Mouse (Mus musculus) C2C12 (cell line): ENCODE measurements around the gene Sdhd. TPM values are rescaled to one million over a fixed set of nuclear protein-coding genes. Genes with fewer than 3 reads are reported as not detected.

Experiments used
- H3K27me3 ChIP-seq: one replicate; pipeline ENCODE4 v1.6.1; 2011; ENCODE audit not compliant: control insufficient read depth, insufficient read depth, insufficient read length
- H3K36me3 ChIP-seq: one replicate; pipeline ENCODE4 v1.6.1; 2011; ENCODE audit not compliant: control insufficient read depth, insufficient read depth
- H3K4me3 ChIP-seq: one replicate; pipeline ENCODE4 v1.5.1; 2011; ENCODE audit warnings: mild to moderate bottlenecking, control low read depth; ENCODE audit not compliant: poor library complexity, insufficient read depth, severe bottlenecking
- H3K79me2 ChIP-seq: one replicate; pipeline ENCODE4 v1.6.1; 2011; ENCODE audit not compliant: control insufficient read depth, insufficient read depth
- H3K79me3 ChIP-seq: one replicate; pipeline ENCODE4 v1.6.1; 2011; ENCODE audit warnings: low read depth, control low read depth
- H3ac ChIP-seq: one replicate; pipeline ENCODE3; 2011; ENCODE audit warnings: low read depth; ENCODE audit not compliant: control insufficient read depth, insufficient read length
- CEBPB ChIP-seq: IDR thresholded peaks from one replicate; pipeline ENCODE4 v1.6.1; 2011; ENCODE audit warnings: low read depth, mild to moderate bottlenecking, control low read depth, moderate library complexity
- CTCF ChIP-seq: IDR thresholded peaks from one replicate; pipeline ENCODE4 v1.5.1; 2011; ENCODE audit not compliant: control insufficient read depth, insufficient read depth, insufficient read length
- FOSL1 ChIP-seq: IDR thresholded peaks from one replicate; pipeline ENCODE4 v1.8.0; 2011; ENCODE audit warnings: mild to moderate bottlenecking, low read length; ENCODE audit not compliant: poor library complexity, insufficient read depth, severe bottlenecking
- MAX ChIP-seq: IDR thresholded peaks from one replicate; pipeline ENCODE4 v1.6.1; 2011; ENCODE audit warnings: mild to moderate bottlenecking, control low read depth
- MYOD1 ChIP-seq: IDR thresholded peaks from one replicate; pipeline ENCODE4 v1.6.1; 2011; ENCODE audit warnings: low read depth; ENCODE audit not compliant: control insufficient read depth, insufficient read length
- MYOG ChIP-seq: IDR thresholded peaks from one replicate; pipeline ENCODE4 v1.6.1; 2011; ENCODE audit not compliant: control insufficient read depth, insufficient read length; ENCODE audit errors: extremely low read depth
- USF1 ChIP-seq: IDR thresholded peaks from one replicate; pipeline ENCODE4 v1.6.1; 2011; ENCODE audit warnings: low read depth, mild to moderate bottlenecking, control low read depth, moderate library complexity
- polyA plus RNA-seq: library from polyadenylated mRNA; unstranded; fragments of >200 nt; fragmentation: generic; extraction: Trizol; gene quantifications from one replicate; pipeline ENCODE4 v1.2.1, GENCODE M21; 2012; ENCODE audit warnings: missing spikeins

Gene Sdhd
- polyA plus RNA-seq, 1 experiment = 244 TPM

DNA sequence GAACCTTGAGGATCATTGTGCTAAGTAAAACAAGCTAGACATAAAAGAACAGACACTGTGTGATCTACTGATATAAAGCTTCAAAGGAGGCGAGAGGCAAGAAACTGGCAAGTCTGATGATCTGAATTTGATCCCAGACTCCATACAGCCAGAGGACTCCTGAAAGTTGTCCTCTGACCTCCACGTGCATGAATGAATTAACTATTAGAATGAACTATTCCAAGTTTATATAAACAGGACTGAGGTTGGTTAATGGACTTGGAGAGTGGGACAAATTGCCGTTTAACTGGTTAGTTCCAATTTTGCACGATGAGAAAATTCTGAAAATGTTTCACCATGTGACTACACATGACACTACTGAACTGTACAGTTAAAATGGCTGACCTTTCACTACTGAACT, 54.7 kb downstream of the Sdhd start:
- Histone ChIP-seq H3K79me3 (no peaks in the 10 kb centered on the region), H3K79me2 (no peaks in the 10 kb centered on the region), H3K27me3 (no peaks in the 10 kb centered on the region), H3K4me3 (no peak overlapping the region), H3ac (no peak overlapping the region), H3K36me3 (no peaks in the 10 kb centered on the region)
- TF ChIP-seq MYOG (no peak), MAX (no peak), MYOD1 (no peak), CEBPB (no peak), USF1 (no peak), FOSL1 (no peak), CTCF (no peak)

DNA sequence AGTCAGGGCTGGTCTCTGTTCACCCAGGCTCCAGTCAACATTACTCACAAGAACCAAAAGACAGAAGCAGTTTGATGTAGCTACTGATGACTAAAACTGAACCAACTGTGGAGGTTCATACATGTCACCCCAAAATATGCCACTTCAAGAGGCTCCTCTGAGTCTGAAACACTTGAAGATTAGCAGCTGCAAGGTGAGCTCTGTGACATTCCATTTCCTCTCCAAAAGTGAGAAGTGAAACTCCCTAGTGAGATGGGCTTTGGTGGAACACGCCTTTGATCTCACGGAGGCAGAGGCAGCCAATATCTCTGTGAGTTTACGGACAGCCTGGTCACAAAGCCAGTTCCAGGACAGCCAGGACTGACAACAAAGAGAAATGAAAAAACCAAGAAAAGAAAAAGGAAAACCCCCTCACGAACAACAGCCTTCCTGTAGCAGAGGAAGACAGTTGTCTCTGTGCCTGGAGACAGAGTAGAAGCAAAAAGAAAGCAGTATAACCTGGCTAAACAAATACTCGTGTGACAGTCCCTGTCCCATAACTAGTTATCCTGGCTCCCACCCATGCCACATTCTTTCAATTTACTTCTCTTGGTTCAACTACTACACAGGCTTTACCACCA, 55.6 kb downstream of the Sdhd start:
- H3K79me3 ChIP-seq = no peaks in the 10 kb centered on the region

More for the DNA sequence above, 55.6 kb downstream of the Sdhd start:
- Histone ChIP-seq H3K4me3 (no peak overlapping the region), H3K36me3 (no peaks in the 10 kb centered on the region), H3ac (no peak overlapping the region), H3K79me2 (no peaks in the 10 kb centered on the region), H3K27me3 (no peaks in the 10 kb centered on the region)
- TF ChIP-seq FOSL1 = no peak
- TF ChIP-seq USF1 = no peak
- no peak for TF ChIP-seq MYOD1
- no peak for TF ChIP-seq MYOG
- no peak for TF ChIP-seq MAX
- TF ChIP-seq CEBPB = no peak
- TF ChIP-seq CTCF = no peak

Other genes with a start within 250 kb of the Sdhd start
- gene Plet1, start 109.3 kb downstream of the Sdhd start, polyA plus RNA-seq = 0.35 TPM
- 11.0 TPM for gene Pts, start 75.1 kb downstream of the Sdhd start, polyA plus RNA-seq
- 0.81 TPM for gene Il18, start 49.0 kb downstream of the Sdhd start, polyA plus RNA-seq
- gene Bco2, start 48.6 kb downstream of the Sdhd start, polyA plus RNA-seq = 0.02 TPM
- not detected for gene Tex12, start 42.5 kb downstream of the Sdhd start, polyA plus RNA-seq
- gene Timm8b, start 98 bp upstream of the Sdhd start, polyA plus RNA-seq = 195 TPM
- 2.5 TPM for gene Pih1d2, start 13.5 kb upstream of the Sdhd start, polyA plus RNA-seq
- gene Nkapd1, start 13.7 kb upstream of the Sdhd start, polyA plus RNA-seq = 3.6 TPM
- gene Dlat, start 56.0 kb upstream of the Sdhd start, polyA plus RNA-seq = 42.1 TPM
- 1.2 TPM for gene Dixdc1, start 135.7 kb upstream of the Sdhd start, polyA plus RNA-seq
- gene 2310030G06Rik, start 142.7 kb upstream of the Sdhd start, polyA plus RNA-seq = 1.3 TPM
- gene Cryab, start 147.5 kb upstream of the Sdhd start, polyA plus RNA-seq = 224 TPM
- 36.4 TPM for gene Hspb2, start 148.5 kb upstream of the Sdhd start, polyA plus RNA-seq
- 4.4 TPM for gene Fdxacb1, start 164.4 kb upstream of the Sdhd start, polyA plus RNA-seq
- gene Alg9, start 171.2 kb upstream of the Sdhd start, polyA plus RNA-seq = 23.0 TPM
- 4.8 TPM for gene 1110032A03Rik, start 171.7 kb upstream of the Sdhd start, polyA plus RNA-seq
- gene Ppp2r1b, start 241.5 kb upstream of the Sdhd start, polyA plus RNA-seq = 26.7 TPM